Comparison of ENCODE assay signal across 20 mouse cellular contexts in genomic region chr15:100555965-100556364, GRCm38 (mm10). TPM values are rescaled to one million over a fixed set of nuclear protein-coding genes. Genes with fewer than 3 reads are reported as not detected.
DNase-seq lines count a peak whose midpoint lies in the region; ATAC-seq and TF ChIP-seq lines count a peak whose summit lies in the region.
"Had no signal": no experiment of that assay in that cellular context is flagged by ENCODE, and none has a peak within 500 bp of the region (broad histone marks: within the 10 kb centered on the region; RNA-seq: fewer than 3 reads in every experiment).

No protein-coding gene starts in this region.

- WGBS in kidney, adult 2 months, result 77% methylated on average over 5 of the region's 5 CpGs

- H3K79me2 ChIP-seq in MEL (ENCODE audit: control insufficient read depth, insufficient read depth, low read length, poor library complexity), result peaks cover 8% of the 10 kb centered on the region

- no peaks in the 10 kb centered on the region for H3K9me3 ChIP-seq in MEL (replicated peaks; ENCODE audit: insufficient read depth, low read length)
- H3K9me3 ChIP-seq: embryonic facial prominence, embryonic 10.5 days; forebrain, embryonic 13.5 days; hindbrain, embryonic 15.5 days; intestine, embryonic 15.5 days; limb, embryonic 12.5 days; midbrain, embryonic 15.5 days had no signal

- ATAC-seq in granulocyte monocyte progenitor cell, adult 5-6 weeks (replicated peaks; ENCODE audit: poor library complexity, severe bottlenecking), result no peak
- ATAC-seq: forebrain, embryonic 13.5 days; intestine, embryonic 15.5 days; midbrain, embryonic 15.5 days had no signal

- H3K4me3 ChIP-seq in gastrocnemius, adult 2 months, result no peak overlapping the region
- H3K4me3 ChIP-seq in kidney, adult 2 months (ENCODE audit: insufficient read depth, low read depth, low read length), result no peak overlapping the region
- H3K4me3 ChIP-seq in MEL (ENCODE audit: control insufficient read depth in 1 of 2, insufficient read depth in 1 of 2, low read depth in 2 of 2, low read length in 2 of 2), result peak overlapping the region; percentile 5 to 32; a peak in 2 of 4 replicates
- H3K4me3 ChIP-seq: embryonic facial prominence, embryonic 10.5 days; forebrain, embryonic 13.5 days; hindbrain, embryonic 15.5 days; intestine, embryonic 15.5 days; limb, embryonic 12.5 days; midbrain, embryonic 15.5 days; myocyte had no signal

- H3K9ac ChIP-seq in MEL (ENCODE audit: control insufficient read depth, low read depth, low read length, poor library complexity, severe bottlenecking), result no peak overlapping the region
- H3K9ac ChIP-seq: forebrain, embryonic 13.5 days; hindbrain, embryonic 15.5 days; intestine, embryonic 15.5 days; limb, embryonic 12.5 days; lung, embryonic 14.5 days; midbrain, embryonic 15.5 days had no signal

- peak; percentile 74 to 83; a peak in 3 of 4 replicates for TF ChIP-seq EP300 in MEL (IDR thresholded peaks at IDR 0.05; ENCODE audit: low read depth in 1 of 2, low read length in 2 of 2)

- TF ChIP-seq RAD21 in MEL (IDR thresholded peaks at IDR 0.05; ENCODE audit: low read depth, low read length), result no peak

- DNase-seq in gastrocnemius, adult 2 months, result peak; percentile 50
- DNase-seq in gastrocnemius, postnatal 36 days, result no peak
- peak; percentile 49 for DNase-seq in kidney, adult 2 months
- no peak for DNase-seq in kidney, postnatal 4 days
- DNase-seq in MEL (ENCODE audit: low read depth, low spot score), result peak; percentile 86
- DNase-seq in adrenal gland, postnatal 10 days, result peak; percentile 50
- DNase-seq: cerebellum, adult 11 months; cerebellum, postnatal 36 days; gastrocnemius, postnatal 25 days; lung, embryonic 14.5 days; lung, postnatal 36 days; thymus, postnatal 36 days had no signal

- H3K4me1 ChIP-seq in kidney, adult 2 months (ENCODE audit: control insufficient read depth, insufficient read depth, low read length), result no peaks in the 10 kb centered on the region
- H3K4me1 ChIP-seq in MEL (ENCODE audit: control insufficient read depth in 1 of 2, insufficient read depth in 2 of 2, low read length in 2 of 2), result peaks cover 10 to 33% of the 10 kb centered on the region in 2 experiments
- H3K4me1 ChIP-seq: intestine, embryonic 15.5 days had no signal

- H3K27ac ChIP-seq in gastrocnemius, adult 2 months, result no peak overlapping the region
- H3K27ac ChIP-seq in kidney, adult 2 months (ENCODE audit: insufficient read depth, low read depth, low read length), result no peak overlapping the region
- H3K27ac ChIP-seq in MEL (ENCODE audit: control insufficient read depth, low read depth, low read length), result no peak overlapping the region; the same call in 1 of the 2 replicates
- H3K27ac ChIP-seq: embryonic facial prominence, embryonic 10.5 days; forebrain, embryonic 13.5 days; hindbrain, embryonic 15.5 days; intestine, embryonic 15.5 days; limb, embryonic 12.5 days; midbrain, embryonic 15.5 days had no signal

- no peak for TF ChIP-seq CTCF in gastrocnemius, adult 2 months (IDR thresholded peaks at IDR 0.05)
- TF ChIP-seq CTCF in kidney, adult 2 months (conservative IDR thresholded peaks at IDR 0.05; ENCODE audit: insufficient read depth, insufficient read length, low read depth, low read length), result no peak
- TF ChIP-seq CTCF in MEL (IDR thresholded peaks at IDR 0.05 in 2 of 3, conservative IDR thresholded peaks at IDR 0.05 in 1 of 3; ENCODE audit: control insufficient read depth in 1 of 3, insufficient read depth in 1 of 3, low read depth in 2 of 3, low read length in 3 of 3, poor library complexity in 1 of 3, severe bottlenecking in 1 of 3), result no peak

- H3K27me3 ChIP-seq in kidney, adult 2 months (replicated peaks; ENCODE audit: control insufficient read depth, insufficient read depth, low read length), result no peaks in the 10 kb centered on the region
- H3K27me3 ChIP-seq in MEL (ENCODE audit: control insufficient read depth in 1 of 2, insufficient read depth in 2 of 2, low read length in 2 of 2), result no peaks in the 10 kb centered on the region
- H3K27me3 ChIP-seq: forebrain, embryonic 13.5 days; hindbrain, embryonic 15.5 days; intestine, embryonic 15.5 days; limb, embryonic 12.5 days; midbrain, embryonic 15.5 days had no signal

- intact Hi-C loops in gastrocnemius, adult 2 months (cut with DNase I), result no loop called here
- intact Hi-C loops in gastrocnemius, postnatal 36 days (cut with DNase I), result no loop called here

- no peak for TF ChIP-seq POLR2A in kidney, adult 2 months (IDR thresholded peaks at IDR 0.05; ENCODE audit: low read depth, low read length)
- no peak for TF ChIP-seq POLR2A in MEL (IDR thresholded peaks at IDR 0.05; ENCODE audit: control insufficient read depth in 1 of 2, insufficient read depth in 1 of 2, low read depth in 1 of 2, low read length in 2 of 2, poor library complexity in 1 of 2)

- no peaks in the 10 kb centered on the region for H3K36me3 ChIP-seq in kidney, adult 2 months (ENCODE audit: control insufficient read depth, insufficient read depth, low read length)
- peaks cover 0 to 22% of the 10 kb centered on the region in 2 experiments; a peak in 2 of 4 replicates for H3K36me3 ChIP-seq in MEL (ENCODE audit: control insufficient read depth in 1 of 2, insufficient read depth in 2 of 2, low read length in 2 of 2)
- H3K36me3 ChIP-seq: embryonic facial prominence, embryonic 10.5 days; hindbrain, embryonic 15.5 days; intestine, embryonic 15.5 days; limb, embryonic 12.5 days; midbrain, embryonic 15.5 days had no signal

TF ChIP-seq in MEL, 35 proteins besides CTCF, POLR2A, EP300 and RAD21 (continues in another document):
- TF ChIP-seq TCF12 (IDR thresholded peaks at IDR 0.05; ENCODE audit: low read depth, low read length), result peak; percentile 75
- TF ChIP-seq JUND (IDR thresholded peaks at IDR 0.05; ENCODE audit: low read depth, low read length), result no peak; the same call in 1 of the 2 replicates
- TF ChIP-seq MXI1 (IDR thresholded peaks at IDR 0.05; ENCODE audit: low read depth, low read length), result no peak
- TF ChIP-seq MYC (IDR thresholded peaks at IDR 0.05; ENCODE audit: low read depth, low read length), result no peak
- TF ChIP-seq NELFE (IDR thresholded peaks at IDR 0.05; ENCODE audit: low read depth, low read length), result no peak
- peak; percentile 25; the same call in 1 of the 2 replicates for TF ChIP-seq ELF1 (IDR thresholded peaks at IDR 0.05; ENCODE audit: low read depth, low read length)
- TF ChIP-seq TBP (IDR thresholded peaks at IDR 0.05; ENCODE audit: low read depth, low read length), result 0 out of 2 replicates have a peak, but pooled peaks have one; percentile 32
- no peak for TF ChIP-seq UBTF (IDR thresholded peaks at IDR 0.05; ENCODE audit: borderline replicate concordance, insufficient read depth, low read depth, low read length)
- peak; percentile 87 for TF ChIP-seq RCOR1 (IDR thresholded peaks at IDR 0.05; ENCODE audit: low read depth, low read length)
- TF ChIP-seq MAZ (IDR thresholded peaks at IDR 0.05; ENCODE audit: low read depth, low read length), result peak; percentile 53; the same call in 1 of the 2 replicates
- TF ChIP-seq ZKSCAN1 (IDR thresholded peaks at IDR 0.05; ENCODE audit: low read depth, low read length), result no peak
- TF ChIP-seq ZMIZ1 (IDR thresholded peaks at IDR 0.05; ENCODE audit: low read depth, low read length), result no peak
- TF ChIP-seq SMC3 (IDR thresholded peaks at IDR 0.05; ENCODE audit: low read depth, low read length), result no peak
- TF ChIP-seq NRF1 (IDR thresholded peaks at IDR 0.05; ENCODE audit: insufficient read depth, low read depth, low read length, poor library complexity, severe bottlenecking), result no peak
- peak; percentile 83 for TF ChIP-seq ETS1 (IDR thresholded peaks at IDR 0.05; ENCODE audit: low read depth, low read length)
- TF ChIP-seq USF1 (IDR thresholded peaks at IDR 0.05; ENCODE audit: low read depth, low read length), result no peak
- TF ChIP-seq ZNF384 (IDR thresholded peaks at IDR 0.05; ENCODE audit: low read depth, low read length), result no peak
- peak; percentile 26; the same call in 1 of the 2 replicates for TF ChIP-seq MAX (IDR thresholded peaks at IDR 0.05; ENCODE audit: low read length)
- 0 out of 2 replicates have a peak, but pooled peaks have one; percentile 6 for TF ChIP-seq ZC3H11A (IDR thresholded peaks at IDR 0.05; ENCODE audit: low read depth, low read length)
- no peak for TF ChIP-seq TAL1 (IDR thresholded peaks at IDR 0.05; ENCODE audit: low read length)

RNA-seq across cellular contexts. Expression of gene Tfcp2, which starts 4.2 kb away (rescaled TPM):
- total RNA-seq in gastrocnemius, adult 2 months (2021), result 10 to 100 TPM; 11.6 to 12.6 TPM
- 10 to 100 TPM in 1 of 2 experiments, 1 to 10 TPM in 1; 9.2 to 10.8 TPM for total RNA-seq in gastrocnemius, postnatal 36 days (2021)
- 18.7 and 20.6 TPM in 2 replicates for polyA plus RNA-seq in kidney, adult 2 months (2012; rRNA removed)
- 15.4 and 21.5 TPM in 2 replicates for total RNA-seq in MEL (2012; rRNA removed)
- polyA plus RNA-seq in MEL (2012; ENCODE audit: insufficient read depth in 1 of 2, insufficient read length in 2 of 2, low read depth in 1 of 2, low replicate concordance in 2 of 2, missing spikeins in 1 of 2), result 10 to 100 TPM in 1 of 2 experiments, not detected in 1; 20.4 TPM
- total RNA-seq in adrenal gland, postnatal 10 days (2021), result 10 to 100 TPM; 18.1 to 24.6 TPM
- 4.9 and 12.8 TPM in 2 replicates for total RNA-seq in granulocyte monocyte progenitor cell, adult 5-6 weeks (2014; fragmentation: Nextera tagmentation)
- total RNA-seq in granulocyte monocyte progenitor cell, adult 5-6 weeks (2017), result 8.3 and 10.0 TPM in 2 replicates

RNA-seq across cellular contexts. Expression of gene Pou6f1, which starts 43.8 kb away (rescaled TPM):
- 10 to 100 TPM; 12.9 to 13.1 TPM for total RNA-seq in gastrocnemius, adult 2 months (2021)
- 10 to 100 TPM; 10.4 to 14.1 TPM for total RNA-seq in gastrocnemius, postnatal 36 days (2021)
- 28.5 and 30.4 TPM in 2 replicates for polyA plus RNA-seq in kidney, adult 2 months (2012; rRNA removed)
- 0.46 and 0.59 TPM in 2 replicates for total RNA-seq in MEL (2012; rRNA removed)
- 1 to 10 TPM in 1 of 2 experiments, not detected in 1; 2.5 TPM for polyA plus RNA-seq in MEL (2012; ENCODE audit: insufficient read depth in 1 of 2, insufficient read length in 2 of 2, low read depth in 1 of 2, low replicate concordance in 2 of 2, missing spikeins in 1 of 2)
- 10 to 100 TPM; 22.0 to 29.0 TPM for total RNA-seq in adrenal gland, postnatal 10 days (2021)
- not detected in 2 replicates for total RNA-seq in granulocyte monocyte progenitor cell, adult 5-6 weeks (2014; fragmentation: Nextera tagmentation)
- 0.46 TPM in 1 of 2 replicates, not detected in the other for total RNA-seq in granulocyte monocyte progenitor cell, adult 5-6 weeks (2017)

RNA-seq across cellular contexts. Expression of gene Dazap2, which starts 59.2 kb away (rescaled TPM):
- total RNA-seq in gastrocnemius, adult 2 months (2021), result 10 to 100 TPM; 61.3 to 72.4 TPM
- total RNA-seq in gastrocnemius, postnatal 36 days (2021), result 10 to 100 TPM; 50.3 to 66.5 TPM
- 578 and 812 TPM in 2 replicates for polyA plus RNA-seq in kidney, adult 2 months (2012; rRNA removed)
- 100 and 107 TPM in 2 replicates for total RNA-seq in MEL (2012; rRNA removed)
- polyA plus RNA-seq in MEL (2012; ENCODE audit: insufficient read depth in 1 of 2, insufficient read length in 2 of 2, low read depth in 1 of 2, low replicate concordance in 2 of 2, missing spikeins in 1 of 2), result 100 to 1,000 TPM; 233 to 341 TPM
- 100 to 1,000 TPM; 171 to 182 TPM for total RNA-seq in adrenal gland, postnatal 10 days (2021)
- 252 and 291 TPM in 2 replicates for total RNA-seq in granulocyte monocyte progenitor cell, adult 5-6 weeks (2014; fragmentation: Nextera tagmentation)
- total RNA-seq in granulocyte monocyte progenitor cell, adult 5-6 weeks (2017), result 155 and 168 TPM in 2 replicates

Comparison
In these comparisons a context has a peak if more than half of its experiments do, and no peak if none do; other contexts are left out.
1. DNase-seq: peak in gastrocnemius, adult 2 months (single experiment), kidney, adult 2 months (single experiment), MEL (single experiment) and adrenal gland, postnatal 10 days (single experiment); none in gastrocnemius, postnatal 36 days (0 of 2) and kidney, postnatal 4 days (0 of 2).
2. H3K4me3 ChIP-seq: peak in MEL (2 of 2); none in gastrocnemius, adult 2 months (single experiment) and kidney, adult 2 months (single experiment).